Mouse (Mus musculus) retina, adult 2 months (tissue): ENCODE data around the gene Apol8.

Source experiments
- DNase-seq: peaks from one replicate; pipeline ENCODE4 v3.0.0-alpha.2; 2012; ENCODE audit warnings: low read depth, low spot score

The Apol8 gene

DNA sequence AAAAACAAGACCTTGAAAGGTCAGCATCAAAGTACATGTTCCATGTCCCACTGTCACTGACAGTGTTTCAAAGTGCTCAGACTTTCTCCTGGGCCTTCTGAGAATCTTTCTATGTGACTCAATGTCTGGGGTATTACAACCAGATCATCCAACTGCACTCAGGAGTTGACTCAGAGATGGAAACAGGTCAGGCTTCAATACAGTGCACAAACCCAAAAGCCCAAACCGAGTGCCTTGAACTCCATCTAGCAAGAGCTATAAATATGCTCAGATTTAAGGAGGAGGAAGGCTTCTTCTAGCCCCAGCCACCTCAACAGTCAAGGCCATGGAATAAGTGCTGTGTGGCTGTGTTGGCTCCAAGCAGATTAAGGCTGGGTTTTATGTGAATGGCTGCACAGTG, 29.0 kb upstream of the Apol8 start:
- DNase-seq, result no peak

DNA sequence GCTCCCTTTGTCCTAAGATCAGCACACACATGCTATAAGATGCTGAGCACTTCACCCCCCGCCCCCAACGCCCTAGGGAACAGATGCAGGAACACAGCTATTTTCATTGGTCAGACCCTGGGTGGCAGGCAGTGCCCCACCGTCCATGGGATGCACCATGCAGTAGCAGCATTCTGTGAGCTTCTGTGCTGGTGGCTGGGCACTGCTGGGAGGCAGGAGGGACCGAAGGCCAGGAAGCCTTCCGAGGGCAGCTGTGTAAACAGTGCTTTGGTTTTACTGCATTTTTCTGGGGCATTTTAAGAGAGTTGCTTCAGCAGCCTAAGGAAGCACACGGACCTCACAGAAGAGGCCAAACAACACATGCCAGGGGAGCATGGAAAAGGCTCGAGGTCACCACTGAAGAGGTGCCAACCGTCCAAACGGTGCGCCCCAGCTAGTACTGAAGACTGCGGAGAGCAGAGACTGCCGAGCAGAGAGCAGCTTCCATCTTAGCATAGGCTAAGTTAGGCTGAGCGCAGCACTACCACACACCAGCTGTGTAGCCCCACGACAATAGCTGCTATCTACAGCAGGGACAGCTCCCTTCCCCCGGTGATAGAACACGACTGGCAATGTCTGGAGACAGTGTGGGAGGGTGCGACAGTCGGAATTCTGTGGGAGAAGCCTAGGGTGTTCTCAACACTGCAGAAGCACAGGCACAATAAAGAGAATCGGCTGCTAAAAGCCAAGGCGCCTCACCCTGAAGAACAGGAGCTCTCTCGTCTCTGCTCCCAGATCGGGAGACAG, 27.4 kb upstream of the Apol8 start:
- no peak for DNase-seq

DNA sequence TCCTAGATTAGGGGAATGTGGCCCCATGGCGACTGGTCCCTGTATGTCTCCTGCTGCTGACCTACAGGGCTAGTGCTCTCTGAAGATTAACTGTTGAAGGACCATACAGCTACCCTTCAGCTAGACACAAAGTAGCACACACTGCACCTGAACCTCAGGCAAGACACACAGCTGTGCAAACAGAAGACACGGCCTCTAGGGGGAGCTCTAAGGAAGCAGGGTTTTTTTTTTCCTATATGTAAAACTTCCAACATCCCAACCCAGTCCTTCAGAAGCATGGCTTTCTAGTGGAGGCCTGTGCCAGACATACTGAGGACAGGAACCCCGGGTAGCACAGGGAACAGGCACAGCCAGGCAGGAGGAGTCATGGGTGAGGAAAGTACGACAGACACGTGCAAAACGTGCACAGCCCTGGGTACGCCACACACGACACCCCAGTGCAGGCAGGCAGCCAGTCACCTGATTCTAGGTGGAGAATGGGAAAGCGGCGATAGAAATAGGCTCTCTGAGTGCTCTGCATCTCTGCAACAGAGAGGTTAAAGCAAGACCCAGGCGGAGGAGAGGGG, 25.7 kb upstream of the Apol8 start:
- DNase-seq, result no peak

DNA sequence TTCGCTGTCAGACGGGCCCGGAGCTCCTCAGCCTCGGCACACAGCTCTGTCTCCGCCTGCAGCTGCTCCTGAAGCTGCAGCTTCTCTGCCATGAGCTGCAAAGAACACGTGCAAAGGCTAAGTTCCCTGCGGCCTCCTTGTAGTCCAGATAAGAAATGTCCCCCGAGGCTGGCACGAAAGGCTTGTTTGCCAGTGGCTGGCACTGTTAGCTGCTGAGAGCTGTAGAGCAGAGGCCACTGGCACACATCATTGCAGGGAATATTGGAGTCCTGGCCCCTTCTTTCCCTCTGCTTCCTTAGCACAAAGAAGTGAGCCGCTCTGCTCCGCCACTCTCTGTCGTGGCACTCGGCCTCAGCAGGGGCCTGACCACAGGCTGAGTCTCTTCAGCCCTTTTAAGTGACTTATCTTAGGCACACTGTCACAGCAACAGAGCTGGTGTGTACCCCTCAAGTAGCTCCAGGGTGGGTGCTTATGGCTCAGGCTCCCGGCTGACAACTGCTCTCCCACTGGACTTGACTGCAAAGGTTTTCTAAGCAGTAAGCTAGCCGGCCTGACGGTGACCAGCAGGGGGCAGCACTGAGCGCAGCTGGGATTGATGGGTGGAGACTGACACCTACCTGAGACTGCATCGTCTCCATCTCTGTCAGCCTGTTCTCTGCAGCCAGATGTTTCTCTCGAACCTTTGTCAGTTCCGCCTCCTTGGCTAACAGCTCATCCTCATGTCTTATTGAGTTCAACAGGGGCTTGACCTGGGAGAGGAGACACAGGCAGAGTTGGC, 18.6 kb upstream of the Apol8 start:
- DNase-seq, result peak; percentile 57

DNA sequence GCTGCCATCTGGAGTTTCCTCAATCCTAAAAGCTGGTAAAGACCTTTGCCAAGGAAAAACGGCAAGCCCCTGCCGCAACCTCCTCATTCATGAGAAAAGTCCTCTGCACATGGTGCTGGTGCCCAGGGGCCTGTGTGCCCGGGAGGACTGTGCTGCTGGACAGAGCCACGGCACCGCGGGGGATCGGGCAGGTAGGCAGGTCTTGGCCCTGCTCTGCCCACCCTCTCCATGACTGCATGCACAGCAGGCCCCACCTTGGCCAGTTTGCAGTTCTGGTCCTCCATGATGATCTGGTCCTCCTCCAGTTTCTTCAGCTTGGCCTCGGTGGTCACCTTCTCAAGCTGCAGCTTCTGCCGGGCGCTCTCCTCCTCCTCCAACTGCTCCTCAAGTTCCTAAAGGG, 17.5 kb upstream of the Apol8 start:
- no peak for DNase-seq

DNA sequence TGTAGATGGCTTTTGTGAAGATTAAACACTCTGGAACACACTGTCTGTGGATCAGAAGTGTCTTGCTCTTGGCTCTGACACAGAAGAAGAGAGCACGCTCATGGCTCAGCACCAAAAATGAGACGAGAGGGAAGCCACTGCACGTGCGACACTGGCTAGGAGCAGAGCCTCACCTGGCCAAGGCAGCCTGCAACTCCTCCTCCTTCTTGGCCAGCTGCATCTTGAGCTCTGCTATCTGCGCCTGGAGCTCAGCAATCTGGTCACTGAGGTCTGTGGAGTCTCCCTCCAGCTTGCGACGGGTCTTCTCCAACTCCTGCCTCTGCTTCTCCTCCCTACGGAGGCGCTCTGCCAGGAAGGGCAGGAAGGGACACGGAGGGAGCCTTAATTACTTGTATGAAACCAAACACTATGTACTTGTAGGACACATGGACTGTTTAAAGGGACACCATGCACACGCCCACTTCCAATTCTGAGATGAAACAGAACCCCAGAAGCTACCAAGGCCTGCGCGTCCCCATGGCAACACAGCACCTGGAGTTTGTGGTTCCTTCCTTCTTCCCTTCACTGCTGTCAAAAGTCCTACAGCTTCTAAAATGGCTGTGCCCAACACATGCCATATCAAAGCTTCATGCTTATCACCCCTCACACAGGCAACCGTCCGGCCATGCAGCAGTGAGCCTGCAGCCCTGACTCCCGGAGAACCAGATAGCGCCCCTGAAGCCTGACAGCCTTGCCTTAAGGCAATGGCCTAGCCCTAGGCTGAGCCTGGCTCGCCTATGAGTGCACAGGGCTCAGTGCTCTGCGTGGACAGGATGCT, 16.5 kb upstream of the Apol8 start:
- no peak for DNase-seq

DNA sequence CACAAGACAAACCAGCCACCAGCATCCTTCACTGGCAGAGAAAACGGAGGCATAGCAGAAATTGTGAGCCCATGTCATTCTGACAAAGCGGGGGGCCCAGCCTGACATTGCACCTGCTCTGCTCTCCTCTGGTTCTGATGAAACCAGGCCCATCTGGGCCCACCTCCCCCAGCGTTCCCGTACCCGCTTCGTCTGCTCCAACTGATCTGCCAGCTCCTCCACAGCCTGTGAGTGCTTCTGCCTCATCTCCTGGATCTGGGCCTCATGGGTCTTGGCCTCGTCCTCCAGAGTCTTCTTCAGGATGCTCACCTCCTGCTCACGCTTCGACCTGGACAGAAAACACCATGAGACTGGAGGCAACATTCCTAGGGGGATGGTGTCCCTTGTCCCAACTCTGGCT, 14.1 kb upstream of the Apol8 start:
- DNase-seq, result no peak

DNA sequence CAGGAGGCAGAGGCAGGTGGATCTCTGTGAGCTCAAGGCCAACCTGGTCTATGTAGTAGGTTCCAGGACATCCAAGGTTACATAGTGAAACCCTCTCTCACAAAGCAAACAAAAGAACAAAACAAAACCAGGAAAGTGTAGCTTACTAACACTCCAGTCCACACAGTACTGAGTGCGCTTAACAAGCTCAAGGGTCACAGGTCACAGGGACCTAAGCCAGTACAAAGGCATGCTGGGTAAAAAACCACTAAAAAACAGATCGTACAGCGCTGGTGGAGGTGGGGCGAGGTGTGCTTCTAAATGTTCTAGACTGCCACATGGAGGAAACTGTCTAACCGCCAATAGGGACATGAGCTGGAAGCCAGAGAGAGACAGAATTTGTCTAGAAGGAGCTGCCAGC, 13.5 kb upstream of the Apol8 start:
- no peak for DNase-seq

DNA sequence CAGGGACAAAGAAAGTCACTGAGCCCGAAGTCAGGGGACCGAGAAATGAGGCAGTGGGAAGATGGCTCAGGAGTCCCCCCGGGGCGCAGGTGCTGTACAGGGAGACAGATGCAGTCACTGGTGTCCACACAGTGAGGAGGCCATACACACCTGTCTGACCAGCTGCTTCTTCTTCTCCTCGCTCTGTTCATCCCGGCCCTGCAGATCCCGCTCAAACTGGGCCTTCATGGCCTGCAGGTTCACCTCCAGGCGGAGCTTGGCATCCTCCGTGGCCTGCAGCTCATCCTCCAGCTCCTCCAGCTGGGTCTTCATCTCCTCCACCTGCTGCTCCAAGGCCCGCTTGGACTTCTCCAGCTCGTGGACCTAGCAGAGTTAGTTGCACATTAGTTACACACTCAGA, 10.2 kb upstream of the Apol8 start:
- no peak for DNase-seq

DNA sequence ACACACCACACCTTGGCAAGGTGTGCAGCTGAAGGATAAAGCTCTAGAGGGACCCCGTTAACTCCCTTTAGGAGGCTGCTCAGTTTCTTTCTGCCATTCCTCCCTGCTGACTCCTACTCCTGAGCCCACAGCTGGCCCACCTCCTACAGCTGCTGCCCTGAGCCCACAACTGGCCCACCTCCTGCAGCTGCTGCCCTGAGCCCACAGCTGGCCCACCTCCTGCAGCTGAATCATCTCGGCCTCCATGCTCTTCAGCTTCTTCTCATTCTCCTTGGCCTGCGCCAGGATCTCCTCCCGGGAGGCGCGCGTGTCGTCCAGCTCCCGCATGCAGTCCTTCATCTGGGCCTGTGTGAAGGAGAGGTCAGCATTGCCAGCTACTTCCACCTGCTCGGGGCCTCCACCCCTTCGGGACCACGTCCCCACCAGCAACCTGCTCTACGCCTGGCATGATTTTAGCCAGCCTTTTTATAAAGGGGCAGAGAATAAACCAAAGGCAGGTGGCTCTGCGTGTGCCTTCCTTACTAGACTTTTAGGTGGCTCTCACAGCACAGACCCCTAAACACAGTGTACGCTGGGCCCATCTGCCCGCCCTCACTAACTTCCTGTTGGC, 8.8 kb upstream of the Apol8 start:
- DNase-seq, result no peak

DNA sequence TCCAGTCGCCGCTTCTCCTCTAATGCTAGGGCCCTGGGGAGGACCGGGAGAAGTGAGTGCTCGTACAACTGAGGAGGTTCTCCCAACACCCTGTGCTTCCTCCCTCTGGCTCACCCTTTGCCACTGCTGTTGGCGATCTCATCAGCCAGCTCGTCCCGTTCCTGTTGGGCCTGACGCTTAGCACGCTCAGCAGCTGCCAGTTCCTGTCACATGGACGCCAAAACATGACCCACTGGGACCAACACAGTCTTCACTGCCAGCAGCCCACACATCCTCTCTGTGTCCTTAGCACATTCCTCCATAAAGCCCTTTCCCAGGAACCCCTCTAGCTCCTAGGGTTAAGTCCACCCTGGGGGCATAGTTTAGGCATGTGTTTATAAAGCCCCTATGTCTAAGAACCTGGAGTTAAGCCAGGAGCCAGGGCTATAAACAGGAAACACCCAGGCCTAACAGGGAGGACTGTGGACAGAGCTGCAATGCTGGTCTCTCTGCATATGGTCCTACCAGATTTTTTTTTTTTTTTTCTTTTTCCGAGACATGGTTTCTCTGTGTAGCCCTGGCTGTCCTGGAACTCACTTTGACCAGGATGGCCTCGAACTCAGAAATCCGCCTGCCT, 7.7 kb upstream of the Apol8 start:
- DNase-seq, result no peak

DNA sequence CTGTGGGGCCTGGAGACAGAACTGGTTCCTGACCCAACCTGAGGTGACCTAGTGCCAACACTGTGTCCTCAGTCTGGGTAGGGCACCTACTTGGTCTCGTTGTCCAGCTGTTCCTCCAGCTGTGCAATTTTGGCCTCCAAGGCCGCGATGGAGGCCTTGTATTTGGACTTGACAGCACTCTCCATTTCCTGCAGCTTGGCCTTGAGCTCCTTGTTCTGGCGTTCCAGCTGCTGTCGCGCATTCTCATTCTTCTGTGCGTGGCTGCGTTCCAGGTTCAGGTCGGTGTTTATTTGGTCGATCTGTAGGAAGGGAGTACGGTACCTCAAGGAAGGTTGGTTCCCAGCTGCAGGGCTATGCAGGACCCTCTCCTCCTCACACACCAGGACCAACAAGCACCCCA, 6.9 kb upstream of the Apol8 start:
- no peak for DNase-seq

DNA sequence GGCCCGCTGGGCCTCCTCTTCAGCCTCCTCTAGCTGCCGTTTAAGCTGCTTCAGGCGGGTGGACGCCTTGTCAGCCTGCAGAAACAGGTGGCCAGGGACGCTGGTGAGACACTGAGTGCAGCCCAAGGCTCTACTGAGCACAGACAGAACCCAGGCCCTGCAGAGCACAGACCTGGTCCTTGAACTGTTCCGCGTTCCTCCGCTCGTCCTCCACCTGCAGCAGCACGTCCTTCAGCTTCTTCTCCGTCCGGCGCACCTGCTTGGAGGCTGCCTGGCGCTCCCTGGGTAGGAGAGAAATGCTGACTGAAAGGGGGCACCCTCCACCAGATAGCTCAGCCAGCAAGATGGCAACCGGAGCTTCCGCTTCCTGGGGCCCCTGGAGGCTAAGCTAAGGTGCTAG, 6.2 kb upstream of the Apol8 start:
- DNase-seq, result no peak

DNA sequence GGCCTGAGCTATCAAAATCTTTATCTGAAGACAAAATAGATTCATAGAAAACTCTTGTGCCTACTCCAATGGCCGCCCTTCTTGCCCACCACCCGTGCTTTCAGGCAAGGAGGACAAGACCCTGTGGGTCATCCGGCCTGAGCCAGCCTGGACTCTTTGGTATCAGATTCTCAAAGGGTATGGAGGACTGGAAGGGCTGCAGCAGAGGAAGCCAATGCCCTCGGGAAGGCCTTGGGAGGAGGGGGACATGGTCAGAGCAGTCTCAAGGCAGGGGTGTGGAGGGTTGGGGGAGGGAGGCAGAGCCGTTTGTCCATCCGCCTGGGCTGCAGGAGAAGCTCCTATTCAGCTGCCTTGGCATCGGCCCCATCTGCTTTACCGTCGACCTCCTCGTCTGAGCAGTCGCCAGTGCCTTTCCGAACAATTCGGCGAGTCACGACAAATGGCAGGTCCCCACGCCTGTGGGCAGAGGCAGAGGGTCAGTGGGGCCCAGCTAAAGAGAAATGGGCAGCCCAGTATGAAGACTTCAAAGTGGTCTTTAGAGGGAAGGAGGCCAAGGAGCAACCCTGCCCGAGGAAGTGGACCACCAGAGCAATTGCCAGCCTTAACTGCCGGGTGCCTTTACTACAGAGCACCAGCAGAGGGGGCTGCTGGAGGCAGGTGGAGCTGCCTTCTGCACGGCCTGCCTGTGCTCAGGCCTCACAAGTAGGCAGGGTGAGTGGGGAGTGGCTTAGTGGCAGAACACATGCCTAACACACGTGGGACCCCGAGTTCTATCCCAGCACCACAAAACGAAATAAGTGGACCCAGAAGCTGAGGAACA, 5.0 kb upstream of the Apol8 start:
- DNase-seq, result no peak

DNA sequence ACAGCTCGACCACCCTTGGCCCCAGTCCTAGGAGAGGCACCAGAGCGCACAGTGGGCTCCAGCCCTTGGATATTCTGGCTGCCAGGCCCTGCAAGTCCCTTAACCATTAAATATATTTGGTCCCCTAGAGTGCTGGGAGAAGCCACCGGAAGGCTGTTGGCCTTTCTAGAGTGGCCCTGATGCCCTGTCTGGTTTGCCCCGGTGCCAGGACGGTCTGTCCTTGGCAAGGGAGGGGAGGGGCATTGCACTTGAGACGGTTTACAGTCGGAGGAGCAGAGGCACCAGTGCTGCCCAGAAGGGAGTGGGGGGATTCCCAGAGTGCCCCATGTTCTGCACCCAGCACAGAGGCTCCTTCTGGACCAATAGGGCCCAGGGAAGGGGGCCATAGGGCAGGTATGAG, 4.3 kb upstream of the Apol8 start:
- DNase-seq, result no peak

DNA sequence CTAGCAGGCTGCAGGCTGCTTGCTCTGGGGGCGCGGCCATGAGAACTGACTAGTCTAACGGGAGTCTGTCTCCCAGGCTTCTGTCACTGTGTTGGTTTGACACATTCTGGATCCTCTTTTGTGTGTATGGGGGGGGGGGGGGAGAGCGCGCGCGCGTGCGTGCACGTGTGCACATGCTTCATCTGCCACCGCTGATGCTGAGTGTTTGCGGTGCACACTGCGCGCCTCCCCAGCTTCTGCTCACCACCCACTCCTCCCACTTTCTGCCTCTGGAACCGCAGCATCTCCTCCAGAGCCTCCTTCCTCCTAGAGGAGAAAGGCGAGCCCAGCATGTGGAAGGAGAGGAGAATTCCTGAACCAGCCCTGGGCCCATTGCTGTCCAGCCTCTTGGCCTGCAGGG, 3.2 kb upstream of the Apol8 start:
- DNase-seq, result no peak

DNA sequence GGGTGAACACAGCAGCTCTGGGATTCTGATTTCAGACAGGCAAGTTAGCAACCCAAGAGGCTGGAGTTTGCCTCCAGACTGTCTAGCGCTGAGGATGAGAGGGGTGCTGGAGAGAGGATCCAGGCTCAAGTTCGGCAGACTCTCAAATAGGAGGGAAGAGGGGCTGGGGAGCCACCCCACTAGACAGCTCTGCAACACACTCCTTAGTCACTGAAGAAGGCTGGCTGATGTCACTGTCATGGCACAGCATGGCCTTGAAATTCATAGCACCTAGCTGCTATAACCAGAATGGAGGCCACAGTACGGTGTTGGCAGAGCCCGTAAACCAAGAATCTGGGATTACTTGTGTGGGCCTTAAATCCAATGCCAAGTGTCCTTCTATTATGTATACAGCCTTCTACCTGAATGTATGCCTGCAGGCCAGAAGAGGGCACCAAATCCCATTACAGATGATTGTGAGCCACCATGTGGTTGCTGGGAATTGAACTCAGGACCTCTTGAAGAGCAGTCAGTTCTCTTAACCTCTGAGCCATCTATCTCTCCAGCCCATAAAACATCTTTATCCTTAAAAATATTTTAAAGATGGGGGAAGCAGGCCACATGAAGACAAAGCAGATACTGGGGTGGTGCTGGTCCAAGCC, 903 bp upstream of the Apol8 start:
- DNase-seq, result no peak

DNA sequence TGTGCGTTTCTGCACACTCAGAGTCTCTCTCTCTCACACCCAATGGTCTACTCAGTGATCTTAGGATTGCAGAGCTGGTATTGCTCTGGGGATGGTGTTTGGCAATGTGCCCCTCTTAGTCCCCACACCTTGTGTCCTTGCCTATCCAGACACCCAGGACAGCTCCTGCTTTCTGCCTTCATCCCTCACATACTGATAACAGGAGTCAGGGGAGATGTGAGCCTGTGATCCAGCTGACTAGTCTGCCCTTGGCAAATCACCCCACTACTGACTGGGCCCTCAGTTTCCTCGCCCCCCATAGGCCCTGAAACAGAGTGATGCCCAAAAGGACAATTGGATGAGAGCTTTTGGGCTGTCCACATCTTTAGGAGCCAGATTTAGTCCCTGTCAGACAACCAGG, 722 bp downstream of the Apol8 start:
- DNase-seq, result no peak

DNA sequence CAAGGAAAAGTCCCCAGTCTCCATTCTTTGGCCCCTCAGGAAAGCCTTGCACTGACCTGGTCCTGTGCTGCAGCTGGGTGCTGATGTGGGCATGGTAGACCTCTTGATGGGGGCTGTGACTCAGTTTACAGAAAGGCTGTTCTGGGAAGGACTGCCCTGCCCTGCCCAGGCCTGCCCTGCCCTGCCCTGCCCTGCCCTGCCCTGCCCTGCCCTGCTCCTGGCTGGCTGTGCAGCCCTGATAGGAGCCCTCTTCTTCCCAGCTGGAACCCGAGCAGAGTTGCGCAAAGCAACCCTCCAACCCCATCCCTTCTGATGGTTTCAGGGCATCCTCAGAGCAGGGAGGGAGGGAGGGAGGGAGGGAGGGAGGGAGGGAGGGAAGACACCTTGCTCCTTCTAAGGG, 1.7 kb downstream of the Apol8 start:
- DNase-seq, result no peak

DNA sequence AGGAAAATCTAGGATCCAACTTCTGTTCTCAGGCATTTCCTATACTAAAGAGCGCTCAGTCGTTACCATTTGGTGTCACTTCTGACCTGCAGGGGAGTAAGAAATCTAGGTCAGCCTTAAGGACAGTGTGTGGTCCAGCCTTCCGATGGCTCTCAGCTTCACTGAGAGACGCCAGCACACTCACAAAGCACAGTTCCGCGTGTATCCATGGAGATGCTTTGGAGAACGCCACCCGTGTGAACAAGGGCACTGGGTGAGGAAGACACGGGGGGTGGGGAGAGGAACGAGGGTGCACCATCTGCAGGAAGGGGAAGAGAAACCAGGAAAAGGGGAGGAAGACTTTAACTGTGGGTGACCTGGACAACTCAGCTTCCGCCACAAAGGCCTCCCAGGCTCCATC, 4.4 kb downstream of the Apol8 start:
- DNase-seq, result no peak
